Mouse (Mus musculus): Measurements from ENCODE around the gene 1110008P14Rik. TPM values are rescaled to one million over a fixed set of nuclear protein-coding genes. Genes with fewer than 3 reads are reported as not detected.

1110008P14Rik gene
- polyA plus RNA-seq, 1 experiment from 2014 or later, result 33.3 TPM

- 91% methylated on average over 4 of the region's 4 CpGs for WGBS
- ATAC-seq (ENCODE audit: insufficient read depth) (no peak), DNase-seq (no peak)
- Histone ChIP-seq H3K4me2 (no peak overlapping the region), H3K27ac (ENCODE audit: low read depth) (no peak overlapping the region), H3K4me3 (ENCODE audit: low read depth, low read length) (no peak overlapping the region), H3K9ac (no peak overlapping the region), H3K36me3 (ENCODE audit: insufficient read depth) (peaks cover 3% of the 10 kb centered on the region; the same call in 1 of the 2 replicates), H3K27me3 (ENCODE audit: insufficient read depth, low read length) (no peaks in the 10 kb centered on the region), H3K4me1 (ENCODE audit: insufficient read depth) (no peaks in the 10 kb centered on the region), H3K9me3 (ENCODE audit: low read depth, low read length) (no peaks in the 10 kb centered on the region)
- no peak for TF ChIP-seq CTCF (IDR thresholded peaks at IDR 0.05; ENCODE audit: low read depth)
Observed at GRCm38 (mm10) chr2:32342039-32342438, 39.7 kb downstream of the 1110008P14Rik start.

- 77% methylated on average over 4 of the region's 4 CpGs for WGBS
- H3K4me1 ChIP-seq (ENCODE audit: insufficient read depth), result no peaks in the 10 kb centered on the region
- DNase-seq (no peak), ATAC-seq (ENCODE audit: insufficient read depth) (no peak)
- H3K9me3 ChIP-seq (ENCODE audit: low read depth, low read length), result no peaks in the 10 kb centered on the region
- H3K27me3 ChIP-seq (ENCODE audit: insufficient read depth, low read length), result no peaks in the 10 kb centered on the region
- no peak overlapping the region for H3K4me2 ChIP-seq
- peaks cover 3% of the 10 kb centered on the region; the same call in 1 of the 2 replicates for H3K36me3 ChIP-seq (ENCODE audit: insufficient read depth)
- no peak for TF ChIP-seq CTCF (IDR thresholded peaks at IDR 0.05; ENCODE audit: low read depth)
- no peak overlapping the region for H3K4me3 ChIP-seq (ENCODE audit: low read depth, low read length)
- H3K9ac ChIP-seq, result no peak overlapping the region; the same call in 1 of the 2 replicates
- no peak overlapping the region for H3K27ac ChIP-seq (ENCODE audit: low read depth)
Observed at GRCm38 (mm10) chr2:32341634-32341939, 40.2 kb downstream of the 1110008P14Rik start.

DNA sequence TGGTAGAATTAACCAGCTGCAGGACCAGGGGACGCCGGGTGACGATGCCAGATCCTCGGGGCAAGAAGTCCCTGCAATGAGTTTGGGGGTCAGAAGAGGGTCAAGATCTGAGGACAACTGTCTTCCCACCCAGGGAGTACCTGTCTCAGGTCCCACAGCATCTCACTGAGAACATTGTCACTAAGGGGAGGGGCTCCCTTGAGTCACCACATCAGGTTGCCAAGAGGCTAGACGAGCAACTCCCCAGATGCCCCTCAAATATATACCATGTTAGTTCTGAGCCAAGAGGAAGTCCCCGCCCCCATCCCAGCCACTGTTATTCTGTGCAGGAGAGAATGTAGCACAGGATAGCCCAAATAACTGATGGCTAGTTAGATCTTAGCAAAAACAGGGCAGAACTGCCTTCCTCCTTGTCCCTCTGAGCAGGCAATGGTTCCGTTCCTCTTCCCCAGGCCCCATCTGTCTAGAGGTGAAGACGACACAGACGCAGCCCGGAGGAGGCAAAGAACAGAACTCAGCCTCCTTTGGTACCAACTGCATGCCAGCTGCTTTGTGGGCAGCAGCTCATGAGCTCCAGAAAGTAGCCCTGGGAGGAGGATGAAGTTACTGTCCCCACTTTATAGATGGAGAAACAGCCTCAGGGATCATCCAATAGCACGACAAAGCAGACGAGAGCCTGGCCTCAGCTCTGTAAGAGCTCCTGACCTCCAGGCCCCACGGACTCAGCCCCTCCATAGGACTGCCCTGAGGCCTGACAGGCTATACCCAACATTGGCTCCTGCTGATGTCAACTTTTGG, 40.7 kb downstream of the 1110008P14Rik start:
- no peak for ATAC-seq (ENCODE audit: insufficient read depth)
- Histone ChIP-seq H3K9me3 (ENCODE audit: low read depth, low read length) (no peaks in the 10 kb centered on the region), H3K4me1 (ENCODE audit: insufficient read depth) (no peaks in the 10 kb centered on the region), H3K36me3 (ENCODE audit: insufficient read depth) (peaks cover 3% of the 10 kb centered on the region; the same call in 1 of the 2 replicates), H3K9ac (no peak overlapping the region; the same call in 1 of the 2 replicates), H3K4me3 (ENCODE audit: low read depth, low read length) (no peak overlapping the region), H3K27ac (ENCODE audit: low read depth) (no peak overlapping the region), H3K4me2 (no peak overlapping the region), H3K27me3 (ENCODE audit: insufficient read depth, low read length) (no peaks in the 10 kb centered on the region)
- no peak for DNase-seq
- WGBS, result 78% methylated on average over 13 of the region's 13 CpGs
- TF ChIP-seq CTCF (IDR thresholded peaks at IDR 0.05; ENCODE audit: low read depth), result no peak

DNA sequence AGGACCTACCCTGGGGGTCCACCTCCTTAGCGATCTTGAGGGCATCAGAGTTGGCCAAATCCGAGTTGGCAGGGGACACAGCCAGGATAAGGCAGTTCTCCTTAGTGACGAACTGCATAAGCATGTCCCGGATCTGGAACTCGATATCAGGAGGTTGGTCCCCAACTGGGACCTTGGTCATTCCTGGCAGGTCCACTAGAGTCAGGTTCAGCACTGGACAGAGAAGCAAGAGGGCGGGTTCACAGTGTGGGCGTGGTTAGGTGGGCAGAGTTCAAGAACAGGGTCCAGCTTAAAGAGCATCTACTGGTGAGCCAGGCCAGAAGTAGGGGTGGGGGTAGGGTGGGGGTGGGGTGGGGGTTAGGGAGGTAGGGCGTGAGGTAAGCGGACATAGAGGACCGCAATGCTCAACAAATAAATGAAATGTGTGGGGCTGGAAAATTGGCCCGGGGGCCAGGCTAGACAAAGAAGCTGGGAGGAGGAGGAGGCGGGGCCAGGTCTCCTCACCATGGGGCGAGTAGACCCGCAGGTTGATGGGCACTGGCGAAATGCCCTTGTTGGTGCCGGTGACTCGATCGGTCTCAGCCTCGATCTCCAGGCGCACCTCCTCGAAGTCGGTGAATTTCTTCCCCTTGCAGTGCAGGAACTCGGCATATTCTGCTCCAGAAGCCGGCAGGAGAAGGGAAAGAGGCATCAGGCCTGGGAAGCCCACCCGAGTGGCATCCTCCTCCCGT, 41.7 kb downstream of the 1110008P14Rik start:
- peaks cover 3% of the 10 kb centered on the region; the same call in 1 of the 2 replicates for H3K36me3 ChIP-seq (ENCODE audit: insufficient read depth)
- no peaks in the 10 kb centered on the region for H3K9me3 ChIP-seq (ENCODE audit: low read depth, low read length)
- H3K9ac ChIP-seq, result no peak overlapping the region
- no peak for TF ChIP-seq CTCF (IDR thresholded peaks at IDR 0.05; ENCODE audit: low read depth)
- H3K4me3 ChIP-seq (ENCODE audit: low read depth, low read length), result no peak overlapping the region
- DNase-seq (no peak), ATAC-seq (ENCODE audit: insufficient read depth) (no peak)
- WGBS, result 46% methylated on average over 26 of the region's 26 CpGs
- no peaks in the 10 kb centered on the region for H3K4me1 ChIP-seq (ENCODE audit: insufficient read depth)
- H3K4me2 ChIP-seq, result no peak overlapping the region
- no peaks in the 10 kb centered on the region for H3K27me3 ChIP-seq (ENCODE audit: insufficient read depth, low read length)
- no peak overlapping the region for H3K27ac ChIP-seq (ENCODE audit: low read depth)

GRCm38 (mm10) chr2:32335888-32336287, 45.9 kb downstream of the 1110008P14Rik start:
- Histone ChIP-seq H3K9ac (no peak overlapping the region), H3K4me3 (ENCODE audit: low read depth, low read length) (no peak overlapping the region), H3K4me1 (ENCODE audit: insufficient read depth) (no peaks in the 10 kb centered on the region), H3K27ac (ENCODE audit: low read depth) (no peak overlapping the region), H3K36me3 (ENCODE audit: insufficient read depth) (peaks cover 8% of the 10 kb centered on the region; the same call in 1 of the 2 replicates), H3K4me2 (no peak overlapping the region), H3K27me3 (ENCODE audit: insufficient read depth, low read length) (no peaks in the 10 kb centered on the region), H3K9me3 (ENCODE audit: low read depth, low read length) (no peaks in the 10 kb centered on the region)
- DNase-seq (no peak), ATAC-seq (ENCODE audit: insufficient read depth) (no peak)
- no peak for TF ChIP-seq CTCF (IDR thresholded peaks at IDR 0.05; ENCODE audit: low read depth)
- 53% methylated on average over 15 of the region's 15 CpGs for WGBS

GRCm38 (mm10) chr2:32332159-32332558, 49.6 kb downstream of the 1110008P14Rik start:
- WGBS, result 81% methylated on average over 5 of the region's 5 CpGs
- Histone ChIP-seq H3K9ac (no peak overlapping the region), H3K36me3 (ENCODE audit: insufficient read depth) (peaks cover 5% of the 10 kb centered on the region; the same call in 1 of the 2 replicates), H3K27me3 (ENCODE audit: insufficient read depth, low read length) (no peaks in the 10 kb centered on the region), H3K4me1 (ENCODE audit: insufficient read depth) (no peaks in the 10 kb centered on the region), H3K9me3 (ENCODE audit: low read depth, low read length) (no peaks in the 10 kb centered on the region), H3K4me2 (no peak overlapping the region), H3K4me3 (ENCODE audit: low read depth, low read length) (no peak overlapping the region), H3K27ac (ENCODE audit: low read depth) (no peak overlapping the region)
- DNase-seq, result no peak
- ATAC-seq (ENCODE audit: insufficient read depth), result no peak
- no peak for TF ChIP-seq CTCF (IDR thresholded peaks at IDR 0.05; ENCODE audit: low read depth)

- Histone ChIP-seq H3K4me1 (ENCODE audit: insufficient read depth) (no peaks in the 10 kb centered on the region), H3K4me2 (no peak overlapping the region), H3K9ac (no peak overlapping the region; the same call in 1 of the 2 replicates), H3K27ac (ENCODE audit: low read depth) (peak overlapping the region; percentile 30; the same call in 1 of the 2 replicates), H3K36me3 (ENCODE audit: insufficient read depth) (0 out of 2 replicates have a peak, but pooled peaks cover 5% of the 10 kb centered on the region), H3K27me3 (ENCODE audit: insufficient read depth, low read length) (no peaks in the 10 kb centered on the region), H3K9me3 (ENCODE audit: low read depth, low read length) (no peaks in the 10 kb centered on the region), H3K4me3 (ENCODE audit: low read depth, low read length) (no peak overlapping the region)
- no peak for ATAC-seq (ENCODE audit: insufficient read depth)
- 33% methylated on average over 6 of the region's 6 CpGs for WGBS
- DNase-seq, result peak; percentile 32
- TF ChIP-seq CTCF (IDR thresholded peaks at IDR 0.05; ENCODE audit: low read depth), result no peak
Observed at GRCm38 (mm10) chr2:32329531-32329930, 52.2 kb downstream of the 1110008P14Rik start.
